Mouse (Mus musculus) hindlimb bud, embryonic 11.5 days (tissue): Measurements from ENCODE around the gene Slc13a2.

Experiments used
- DNase-seq: peaks from one replicate; pipeline ENCODE4 v3.0.0-alpha.2; 2012; ENCODE audit warnings: low read depth, low spot score; ENCODE audit errors: extremely low spot score

Slc13a2 gene

GRCm38 (mm10) chr11:78358330-78359007 is 63.5 kb downstream of the Slc13a2 start:
- no peak for DNase-seq

DNA sequence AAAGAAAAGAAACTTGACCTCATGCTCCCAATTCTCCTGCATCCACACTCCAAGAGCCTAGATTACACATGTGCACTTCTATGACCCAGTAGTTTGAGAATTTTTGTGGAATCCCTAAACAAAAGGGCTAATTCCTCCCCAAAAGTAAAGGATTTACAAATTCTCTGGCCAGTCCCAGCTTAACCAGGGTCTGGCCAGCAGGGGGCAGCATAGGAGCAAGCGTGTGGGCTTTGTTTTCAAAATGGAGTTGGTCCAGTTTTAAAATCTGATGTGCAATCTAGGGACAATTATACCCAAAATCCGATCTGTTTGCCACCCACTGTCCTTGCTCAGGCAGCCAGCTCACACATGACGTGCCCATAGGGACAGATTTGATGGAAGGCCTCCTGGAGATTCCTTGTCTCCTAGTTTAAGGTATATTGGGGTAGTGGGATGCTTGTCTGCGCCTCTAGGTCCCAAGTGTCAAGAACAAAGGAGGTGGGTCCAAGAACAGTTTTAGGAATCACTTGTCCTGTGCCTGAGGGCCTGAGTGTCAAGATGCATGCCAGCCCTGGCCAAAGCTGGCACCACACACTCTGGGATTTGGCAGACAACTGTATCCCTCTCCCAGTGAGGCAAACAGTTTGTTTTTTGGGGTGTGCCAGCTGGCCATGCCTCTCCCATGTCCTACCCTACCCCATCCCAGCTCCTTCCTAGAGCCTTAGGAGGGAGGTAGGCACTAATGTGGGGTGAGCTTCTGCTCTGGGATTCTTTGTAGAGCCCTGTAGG is 66.4 kb downstream of the Slc13a2 start:
- DNase-seq, result no peak

- DNase-seq, result no peak
These were observed 67.1 kb downstream of the Slc13a2 start for GRCm38 (mm10) chr11:78354905-78355304.

GRCm38 (mm10) chr11:78353081-78353480 is 68.9 kb downstream of the Slc13a2 start:
- no peak for DNase-seq

DNA sequence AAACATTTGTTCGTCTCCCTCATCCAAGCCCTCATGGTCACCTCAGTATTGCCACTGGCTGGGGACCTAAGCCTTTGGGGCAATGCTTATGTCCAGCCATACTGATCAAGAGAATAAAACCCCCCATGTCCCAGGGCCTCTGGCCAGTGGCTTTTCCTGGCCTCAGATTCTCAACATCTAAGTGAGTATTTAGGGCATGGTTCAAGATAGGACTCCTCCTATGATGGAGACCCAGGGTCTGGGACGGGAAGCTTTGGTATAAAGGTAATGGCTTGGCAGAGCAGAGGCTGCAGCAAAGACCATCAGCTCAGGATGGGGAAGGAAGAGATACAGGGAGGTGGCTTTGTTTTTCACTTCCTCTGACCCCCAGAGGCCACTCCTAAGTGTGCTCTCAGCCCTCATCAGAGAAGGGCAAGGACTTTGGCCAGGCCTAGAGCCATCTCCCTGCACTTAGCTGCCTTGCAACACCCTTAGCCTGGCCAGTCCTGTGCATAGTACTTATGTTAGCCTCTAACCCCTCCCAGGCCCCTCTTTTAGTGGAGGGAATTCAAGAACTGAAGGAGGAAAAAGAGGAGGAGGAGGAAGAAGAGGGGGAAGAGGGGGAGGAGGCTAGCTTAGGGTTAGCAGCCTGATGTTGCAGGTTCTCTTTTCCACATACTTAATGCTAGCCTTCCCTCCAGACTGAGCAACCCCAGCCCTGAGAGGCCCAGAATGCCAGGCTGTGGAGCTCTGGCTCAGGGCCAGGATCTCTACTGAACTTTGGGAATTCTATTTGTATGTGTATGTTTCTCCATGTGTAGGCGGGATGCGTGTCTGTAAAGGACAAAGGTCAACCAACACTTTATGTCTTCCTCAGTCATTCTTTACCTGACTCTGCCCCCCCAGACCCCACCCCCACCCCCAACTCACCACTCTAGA is 72.3 kb downstream of the Slc13a2 start:
- DNase-seq, result no peak

GRCm38 (mm10) chr11:78348474-78348873 is 73.5 kb downstream of the Slc13a2 start:
- DNase-seq, result no peak

- no peak for DNase-seq
These were observed 74.1 kb downstream of the Slc13a2 start for GRCm38 (mm10) chr11:78347908-78348307.
